Mouse (Mus musculus): Measurements from ENCODE around the gene Gm1113.

GRCm38 (mm10) chr9:35516182-35516581 lies 1.9 kb downstream of the Gm1113 start:
- TF ChIP-seq CTCF (IDR thresholded peaks at IDR 0.05) (no peak), EP300 (IDR thresholded peaks at IDR 0.05) (no peak)

All from lung, postnatal 0 days (tissue).